Mouse (Mus musculus): ENCODE data around the gene Sipa1.

DNA sequence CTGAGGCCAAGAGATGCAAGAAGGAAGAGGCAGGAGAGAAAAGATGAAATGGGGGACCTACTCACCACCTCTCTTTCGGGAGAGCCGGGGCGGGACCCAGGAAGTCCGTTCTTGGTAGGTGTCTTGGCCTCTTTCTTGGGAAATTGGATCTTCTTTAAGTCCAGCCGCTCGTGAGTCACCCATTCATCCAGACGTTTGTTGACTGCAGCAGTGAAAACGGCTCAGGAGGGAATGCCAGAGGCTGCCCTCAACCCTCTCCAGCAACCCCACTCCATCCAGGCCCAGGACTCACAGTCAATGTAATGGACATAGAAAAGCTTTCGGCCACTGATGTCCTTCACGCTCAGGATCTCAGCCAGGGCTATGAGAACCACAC lies 54.3 kb downstream of the Sipa1 start:
- no peak for TF ChIP-seq EP300 (IDR thresholded peaks at IDR 0.05; ENCODE audit: insufficient read depth, low read depth, low read length)
- no peak for TF ChIP-seq POLR2A (IDR thresholded peaks at IDR 0.05; ENCODE audit: insufficient read depth, low read depth, low read length)
- TF ChIP-seq CTCF (IDR thresholded peaks at IDR 0.05): no peak
